Comparison of ENCODE assay signal across 8 mouse cellular contexts in the genomic region with DNA sequence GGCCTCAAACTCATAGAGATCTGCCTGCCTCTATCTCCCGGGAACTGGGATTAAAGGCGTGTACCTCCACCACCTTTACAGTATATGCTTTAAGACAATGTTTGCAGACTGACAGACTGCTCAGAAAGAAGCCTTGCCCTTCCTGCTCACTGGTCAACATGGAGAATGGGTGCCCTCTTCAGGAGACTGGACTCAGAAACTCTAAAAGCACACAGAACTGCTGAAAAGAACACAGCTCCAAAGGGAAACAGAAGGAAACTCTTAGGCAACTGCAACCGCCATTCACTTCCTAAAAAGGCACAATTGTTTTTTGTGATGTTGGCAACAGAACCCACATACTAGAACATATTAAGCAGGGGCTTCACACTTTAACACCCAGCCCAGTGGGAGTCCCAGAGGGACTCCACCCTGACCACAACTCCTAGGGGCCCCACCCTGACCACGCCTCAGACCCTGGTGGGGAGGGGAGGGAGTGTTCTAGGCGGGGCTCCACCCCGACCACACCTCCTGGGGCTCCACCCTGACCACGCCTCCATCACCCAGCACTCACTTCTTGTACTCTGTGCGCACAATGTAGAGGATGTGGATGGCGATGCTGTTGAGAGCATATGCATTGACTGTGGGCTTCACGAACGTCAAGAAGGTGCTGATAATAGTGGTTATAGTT. TPM values are rescaled to one million over a fixed set of nuclear protein-coding genes. Genes with fewer than 3 reads are reported as not detected.
DNase-seq lines count a peak whose midpoint lies in the region; ATAC-seq and TF ChIP-seq lines count a peak whose summit lies in the region.

No protein-coding gene starts in this region.

- no peak overlapping the region for H3K9ac ChIP-seq in heart, embryonic 11.5 days (ENCODE audit: low read depth, low read length)
- H3K9ac ChIP-seq in liver, adult 2 months (ENCODE audit: low read depth, low read length), result no peak overlapping the region

- H3K4me2 ChIP-seq in heart, embryonic 11.5 days, result no peak overlapping the region

- peak; percentile 90 for ATAC-seq in heart, embryonic 11.5 days (replicated peaks; ENCODE audit: insufficient number of reproducible peaks, low FRiP score, low TSS enrichment)

- no peaks in the 10 kb centered on the region for H3K79me2 ChIP-seq in liver, adult 2 months (ENCODE audit: control insufficient read depth, insufficient read depth, low read length)

- no peaks in the 10 kb centered on the region for H3K27me3 ChIP-seq in heart, embryonic 11.5 days (ENCODE audit: control insufficient read depth, insufficient read depth, low read length)
- H3K27me3 ChIP-seq in liver, adult 2 months (ENCODE audit: control insufficient read depth, insufficient read depth, low read length), result no peaks in the 10 kb centered on the region

- no peak for TF ChIP-seq POLR2A in liver, adult 2 months (IDR thresholded peaks at IDR 0.05; ENCODE audit: extremely low read depth, insufficient read depth, low read length)

- H3K4me3 ChIP-seq in heart, embryonic 11.5 days (ENCODE audit: low read depth, low read length), result no peak overlapping the region
- H3K4me3 ChIP-seq in liver, adult 2 months (ENCODE audit: insufficient read depth, low read depth, low read length), result no peak overlapping the region

- H3K9me3 ChIP-seq in heart, embryonic 11.5 days (replicated peaks; ENCODE audit: control insufficient read depth, low read length), result no peaks in the 10 kb centered on the region

- 16% methylated on average over 11 of the region's 11 CpGs for WGBS in heart, embryonic 11.5 days (ENCODE audit: insufficient replicate concordance)
- 34% methylated on average over 11 of the region's 11 CpGs for WGBS in liver, adult 2 months

- TF ChIP-seq CTCF in liver, adult 2 months (IDR thresholded peaks at IDR 0.05; ENCODE audit: low read depth, low read length), result no peak

- H3K4me1 ChIP-seq in heart, embryonic 11.5 days (ENCODE audit: control insufficient read depth, insufficient read depth, low read length), result no peaks in the 10 kb centered on the region
- no peaks in the 10 kb centered on the region for H3K4me1 ChIP-seq in liver, adult 2 months (ENCODE audit: control insufficient read depth, insufficient read depth, low read length)

- DNase-seq in heart, postnatal 4 days, result no peak
- DNase-seq in T-cell, adult 2 months (ENCODE audit: low spot score), result peak; percentile 34
- peak; percentile 10 for DNase-seq in liver, adult 2 months (ENCODE audit: extremely low read depth, low read depth, low spot score)
- DNase-seq in spleen, adult 18-20 months, result peak; percentile 64 to 68
- no peak for DNase-seq in frontal cortex, adult 2 months (ENCODE audit: extremely low spot score in 1 of 2, low spot score in 1 of 2)
- DNase-seq in cerebellum, adult 11 months, result no peak
- no peak for DNase-seq in urinary bladder, postnatal 10 days (ENCODE audit: low spot score)

- no peaks in the 10 kb centered on the region for H3K36me3 ChIP-seq in heart, embryonic 11.5 days (ENCODE audit: control insufficient read depth, insufficient read depth, low read length)
- no peaks in the 10 kb centered on the region for H3K36me3 ChIP-seq in liver, adult 2 months (ENCODE audit: control insufficient read depth, insufficient read depth, low read length)

- no peak overlapping the region for H3K27ac ChIP-seq in heart, embryonic 11.5 days (ENCODE audit: low read depth, low read length)
- H3K27ac ChIP-seq in liver, adult 2 months (replicated peaks; ENCODE audit: insufficient read depth, low read depth, low read length), result no peak overlapping the region

RNA-seq across cellular contexts. Expression of gene Mllt1, which starts 22.7 kb away (rescaled TPM):
- 14.2 and 20.1 TPM in 2 replicates for polyA plus RNA-seq in heart, embryonic 11.5 days (2014; fragmentation: Nextera tagmentation; extraction: Ambion mirVana)
- total RNA-seq in heart, postnatal 4 days (2021), result 10 to 100 TPM; 40.5 to 41.6 TPM
- total RNA-seq in liver, adult 2 months (2014; rRNA removed), result 3.0 and 4.4 TPM in 2 replicates
- polyA plus RNA-seq in liver, adult 2 months (2012; rRNA removed), result 19.4 and 22.7 TPM in 2 replicates
- polyA plus RNA-seq in frontal cortex, adult 2 months (2012; rRNA removed), result 73.3 and 80.1 TPM in 2 replicates

RNA-seq across cellular contexts. Expression of gene Acer1, which starts 24.0 kb away (rescaled TPM):
- polyA plus RNA-seq in heart, embryonic 11.5 days (2014; fragmentation: Nextera tagmentation; extraction: Ambion mirVana), result not detected in 2 replicates
- not detected for total RNA-seq in heart, postnatal 4 days (2021)
- total RNA-seq in liver, adult 2 months (2014; rRNA removed), result not detected in 2 replicates
- polyA plus RNA-seq in liver, adult 2 months (2012; rRNA removed), result not detected in 2 replicates
- polyA plus RNA-seq in frontal cortex, adult 2 months (2012; rRNA removed), result not detected in 2 replicates

RNA-seq across cellular contexts. Expression of gene Clpp, which starts 32.2 kb away (rescaled TPM):
- 124 and 130 TPM in 2 replicates for polyA plus RNA-seq in heart, embryonic 11.5 days (2014; fragmentation: Nextera tagmentation; extraction: Ambion mirVana)
- 10 to 100 TPM; 55.1 to 60.7 TPM for total RNA-seq in heart, postnatal 4 days (2021)
- total RNA-seq in liver, adult 2 months (2014; rRNA removed), result 75.6 and 93.8 TPM in 2 replicates
- polyA plus RNA-seq in liver, adult 2 months (2012; rRNA removed), result 174 and 184 TPM in 2 replicates
- polyA plus RNA-seq in frontal cortex, adult 2 months (2012; rRNA removed), result 146 and 147 TPM in 2 replicates

RNA-seq across cellular contexts. Expression of gene Alkbh7, which starts 39.2 kb away (rescaled TPM):
- polyA plus RNA-seq in heart, embryonic 11.5 days (2014; fragmentation: Nextera tagmentation; extraction: Ambion mirVana), result 49.4 and 50.8 TPM in 2 replicates
- 10 to 100 TPM; 42.3 to 49.3 TPM for total RNA-seq in heart, postnatal 4 days (2021)
- total RNA-seq in liver, adult 2 months (2014; rRNA removed), result 23.2 and 24.4 TPM in 2 replicates
- polyA plus RNA-seq in liver, adult 2 months (2012; rRNA removed), result 42.0 and 51.1 TPM in 2 replicates
- 32.4 and 36.0 TPM in 2 replicates for polyA plus RNA-seq in frontal cortex, adult 2 months (2012; rRNA removed)

RNA-seq across cellular contexts. Expression of gene Pspn, which starts 41.9 kb away (rescaled TPM):
- 0.50 and 0.72 TPM in 2 replicates for polyA plus RNA-seq in heart, embryonic 11.5 days (2014; fragmentation: Nextera tagmentation; extraction: Ambion mirVana)
- total RNA-seq in heart, postnatal 4 days (2021), result not detected
- total RNA-seq in liver, adult 2 months (2014; rRNA removed), result not detected in 2 replicates
- polyA plus RNA-seq in liver, adult 2 months (2012; rRNA removed), result not detected in 2 replicates
- 0.44 TPM in 1 of 2 replicates, not detected in the other for polyA plus RNA-seq in frontal cortex, adult 2 months (2012; rRNA removed)

Comparison
In these comparisons a context has a peak if more than half of its experiments do, and no peak if none do; other contexts are left out.
1. DNase-seq: peak in T-cell, adult 2 months (single experiment), liver, adult 2 months (single experiment) and spleen, adult 18-20 months (2 of 2); none in heart, postnatal 4 days (single experiment), frontal cortex, adult 2 months (0 of 2), cerebellum, adult 11 months (single experiment) and urinary bladder, postnatal 10 days (single experiment).